Mouse (Mus musculus) bone marrow, adult 2 months (tissue): Measurements from ENCODE around the gene Tspan5.

Source experiments
- CTCF ChIP-seq: fragments of 200-500 bp; IDR thresholded peaks from 2 replicates; pipeline ENCODE4 v1.5.1; 2011; ENCODE audit warnings: low read length, control low read depth; ENCODE audit not compliant: control insufficient read depth, insufficient read depth
- POLR2A ChIP-seq: fragments of 200-500 bp; IDR thresholded peaks from 2 replicates; pipeline ENCODE4 v1.6.1; 2011; ENCODE audit warnings: low read depth, mild to moderate bottlenecking, control low read depth, low read length, borderline replicate concordance; ENCODE audit not compliant: control insufficient read depth

- TF ChIP-seq CTCF = no peak
- no peak for TF ChIP-seq POLR2A
Observed at GRCm38 (mm10) chr3:138855387-138855786, 113.4 kb downstream of the Tspan5 start.
